Mouse (Mus musculus): ENCODE measurements around the gene Scarb1. TPM values are rescaled to one million over a fixed set of nuclear protein-coding genes. Genes with fewer than 3 reads are reported as not detected.

The Scarb1 gene
- polyA plus RNA-seq, 1 experiment = 16.8 TPM

DNA sequence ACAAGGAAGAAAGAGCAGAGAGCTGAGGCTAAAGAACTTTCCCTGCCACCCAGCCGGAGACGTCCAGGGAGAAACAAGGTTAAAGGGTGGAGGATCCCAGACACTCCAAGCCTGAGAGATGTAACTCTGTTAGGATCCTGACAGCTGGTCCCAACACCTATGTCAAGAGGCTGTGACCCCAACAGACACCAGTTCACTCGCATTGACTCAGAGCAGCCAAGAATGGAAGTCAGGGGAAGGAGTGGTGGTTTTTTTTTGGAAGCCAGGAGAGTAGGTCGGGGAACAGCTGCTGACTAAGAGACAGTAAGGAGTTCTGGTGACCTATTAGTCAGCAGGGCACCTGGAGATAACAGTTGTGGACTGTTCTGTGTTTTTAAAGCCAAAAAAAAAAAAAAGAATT is 31.1 kb upstream of the Scarb1 start:
- TF ChIP-seq POLR2A (IDR thresholded peaks at IDR 0.05; ENCODE audit: borderline replicate concordance, insufficient read depth, low read length) (no peak), CTCF (IDR thresholded peaks at IDR 0.05; ENCODE audit: borderline replicate concordance, insufficient read depth, low read depth, low read length) (no peak)
- WGBS = 81% methylated on average over 4 of the region's 4 CpGs
- DNase-seq = no peak
- Histone ChIP-seq H3K4me1 (ENCODE audit: control insufficient read depth, insufficient read depth, low read length) (no peaks in the 10 kb centered on the region), H3K4me3 (replicated peaks; ENCODE audit: insufficient read depth, low read depth, low read length) (no peak overlapping the region), H3K27me3 (ENCODE audit: control insufficient read depth, insufficient read depth, low read length) (no peaks in the 10 kb centered on the region), H3K27ac (ENCODE audit: insufficient read depth, low read length) (no peak overlapping the region)

DNA sequence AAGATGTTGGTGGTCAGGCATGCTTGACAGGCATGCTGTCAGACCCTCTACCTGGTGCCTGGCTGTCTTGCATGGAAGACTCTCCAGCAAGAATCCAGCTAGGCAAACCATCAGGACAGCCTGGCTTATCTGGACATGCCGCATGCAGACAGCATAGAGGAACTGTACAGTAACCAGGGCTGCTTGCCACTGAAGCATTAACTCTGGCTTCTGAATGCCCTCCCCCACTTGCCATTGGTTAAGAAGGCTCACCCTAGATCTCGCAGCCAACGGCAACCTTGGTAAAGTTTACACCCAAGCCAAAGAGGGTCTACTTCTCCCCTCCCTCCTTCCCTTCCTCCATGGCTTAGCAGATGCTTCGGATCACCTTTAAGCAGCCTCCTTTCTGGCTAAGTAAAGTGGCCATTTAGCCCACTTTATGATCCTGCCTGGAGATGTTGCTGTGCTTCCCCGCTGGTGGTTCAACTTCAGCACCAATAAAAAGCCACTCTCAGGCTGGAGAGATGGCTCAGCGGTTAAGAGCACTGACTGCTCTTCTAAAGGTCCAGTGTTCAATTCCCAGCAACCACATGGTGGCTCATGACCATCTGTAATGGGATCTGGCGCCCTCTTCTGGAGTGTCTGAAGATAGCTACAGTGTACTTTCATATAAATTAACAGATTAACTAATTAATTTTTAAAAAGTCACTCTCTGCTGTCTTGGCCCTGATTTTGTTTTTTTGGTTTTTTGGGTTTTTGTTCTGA is 30.2 kb upstream of the Scarb1 start:
- TF ChIP-seq POLR2A (IDR thresholded peaks at IDR 0.05; ENCODE audit: borderline replicate concordance, insufficient read depth, low read length) = no peak
- no peak for TF ChIP-seq CTCF (IDR thresholded peaks at IDR 0.05; ENCODE audit: borderline replicate concordance, insufficient read depth, low read depth, low read length)
- no peak for DNase-seq
- no peak overlapping the region for H3K4me3 ChIP-seq (replicated peaks; ENCODE audit: insufficient read depth, low read depth, low read length)
- no peaks in the 10 kb centered on the region for H3K4me1 ChIP-seq (ENCODE audit: control insufficient read depth, insufficient read depth, low read length)
- WGBS = 78% methylated on average over 7 of the region's 7 CpGs
- H3K27me3 ChIP-seq (ENCODE audit: control insufficient read depth, insufficient read depth, low read length) = no peaks in the 10 kb centered on the region
- no peak overlapping the region for H3K27ac ChIP-seq (ENCODE audit: insufficient read depth, low read length)

- no peaks in the 10 kb centered on the region for H3K4me1 ChIP-seq (ENCODE audit: control insufficient read depth, insufficient read depth, low read length)
- no peak overlapping the region for H3K4me3 ChIP-seq (replicated peaks; ENCODE audit: insufficient read depth, low read depth, low read length)
- no peak overlapping the region for H3K27ac ChIP-seq (ENCODE audit: insufficient read depth, low read length)
- WGBS = 0% methylated on average over 4 of the region's 4 CpGs
- peak; percentile 66 to 68 for DNase-seq
- no peaks in the 10 kb centered on the region for H3K27me3 ChIP-seq (ENCODE audit: control insufficient read depth, insufficient read depth, low read length)
- no peak for TF ChIP-seq POLR2A (IDR thresholded peaks at IDR 0.05; ENCODE audit: borderline replicate concordance, insufficient read depth, low read length)
- peak; percentile 68 for TF ChIP-seq CTCF (IDR thresholded peaks at IDR 0.05; ENCODE audit: borderline replicate concordance, insufficient read depth, low read depth, low read length)
Observed at GRCm38 (mm10) chr5:125368568-125368967, 27.7 kb upstream of the Scarb1 start.

DNA sequence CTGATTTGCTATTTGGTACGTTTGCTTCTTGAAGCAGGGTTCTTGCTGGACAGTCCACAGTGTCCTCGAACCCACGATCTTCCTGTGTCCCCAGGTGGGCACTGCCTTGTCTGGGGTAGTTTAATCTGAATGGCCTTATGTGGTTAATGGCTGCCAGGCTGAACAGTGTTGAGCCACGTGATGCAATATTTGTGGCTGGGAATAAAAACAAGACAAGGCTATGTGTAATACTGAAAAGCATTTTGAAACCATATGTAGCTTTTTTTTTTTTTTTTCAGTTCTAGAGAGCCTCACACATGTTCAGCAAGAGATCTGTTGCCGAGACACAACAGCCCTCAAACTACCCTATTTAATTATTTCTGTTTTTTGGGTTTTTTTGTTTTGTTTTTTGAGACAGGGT is 27.3 kb upstream of the Scarb1 start:
- no peak for TF ChIP-seq POLR2A (IDR thresholded peaks at IDR 0.05; ENCODE audit: borderline replicate concordance, insufficient read depth, low read length)
- no peak for TF ChIP-seq CTCF (IDR thresholded peaks at IDR 0.05; ENCODE audit: borderline replicate concordance, insufficient read depth, low read depth, low read length)
- DNase-seq = no peak
- WGBS = 66% methylated on average over 5 of the region's 5 CpGs
- Histone ChIP-seq H3K4me1 (ENCODE audit: control insufficient read depth, insufficient read depth, low read length) (no peaks in the 10 kb centered on the region), H3K27ac (ENCODE audit: insufficient read depth, low read length) (no peak overlapping the region), H3K4me3 (replicated peaks; ENCODE audit: insufficient read depth, low read depth, low read length) (no peak overlapping the region), H3K27me3 (ENCODE audit: control insufficient read depth, insufficient read depth, low read length) (no peaks in the 10 kb centered on the region)

DNA sequence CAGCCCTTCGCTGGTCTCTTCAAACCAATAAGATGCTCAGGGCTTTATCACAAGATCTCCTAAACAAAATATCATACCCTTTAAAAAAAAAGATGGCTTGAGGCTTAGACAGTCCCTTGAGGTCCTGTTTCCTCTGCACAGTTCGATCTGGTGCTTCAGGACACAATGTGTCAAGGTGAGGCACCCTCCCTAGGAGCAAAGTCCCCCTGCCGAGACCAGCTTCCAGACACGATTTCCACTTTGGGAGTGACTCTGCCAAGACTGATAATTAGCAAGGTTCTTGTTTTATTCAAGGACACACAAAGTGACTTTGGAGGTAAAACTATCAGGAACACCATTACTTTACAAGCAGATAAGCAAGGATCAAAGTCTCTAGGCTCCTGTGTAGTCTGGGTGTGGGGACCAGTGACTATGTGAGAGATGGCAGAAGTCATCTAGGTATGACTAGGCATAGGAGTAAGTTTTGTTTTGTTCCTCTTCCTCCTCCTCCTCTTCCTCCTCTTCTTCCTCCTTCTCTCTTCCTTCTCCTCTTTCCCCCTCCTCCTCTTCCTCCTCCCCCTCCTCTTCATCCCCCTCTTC is 24.0 kb upstream of the Scarb1 start:
- no peak overlapping the region for H3K4me3 ChIP-seq (replicated peaks; ENCODE audit: insufficient read depth, low read depth, low read length)
- peaks cover 5% of the 10 kb centered on the region; the same call in 1 of the 2 replicates for H3K4me1 ChIP-seq (ENCODE audit: control insufficient read depth, insufficient read depth, low read length)
- TF ChIP-seq CTCF (IDR thresholded peaks at IDR 0.05; ENCODE audit: borderline replicate concordance, insufficient read depth, low read depth, low read length) = no peak
- TF ChIP-seq POLR2A (IDR thresholded peaks at IDR 0.05; ENCODE audit: borderline replicate concordance, insufficient read depth, low read length) = no peak
- DNase-seq = no peak
- WGBS = 62% methylated on average over 4 of the region's 4 CpGs
- H3K27ac ChIP-seq (ENCODE audit: insufficient read depth, low read length) = no peak overlapping the region
- no peaks in the 10 kb centered on the region for H3K27me3 ChIP-seq (ENCODE audit: control insufficient read depth, insufficient read depth, low read length)

- H3K4me1 ChIP-seq (ENCODE audit: control insufficient read depth, insufficient read depth, low read length) = peaks cover 5% of the 10 kb centered on the region; the same call in 1 of the 2 replicates
- 62% methylated on average over 7 of the region's 7 CpGs for whole genome bisulfite sequencing
Observed at GRCm38 (mm10) chr5:125363894-125364293, 23.0 kb upstream of the Scarb1 start.

DNA sequence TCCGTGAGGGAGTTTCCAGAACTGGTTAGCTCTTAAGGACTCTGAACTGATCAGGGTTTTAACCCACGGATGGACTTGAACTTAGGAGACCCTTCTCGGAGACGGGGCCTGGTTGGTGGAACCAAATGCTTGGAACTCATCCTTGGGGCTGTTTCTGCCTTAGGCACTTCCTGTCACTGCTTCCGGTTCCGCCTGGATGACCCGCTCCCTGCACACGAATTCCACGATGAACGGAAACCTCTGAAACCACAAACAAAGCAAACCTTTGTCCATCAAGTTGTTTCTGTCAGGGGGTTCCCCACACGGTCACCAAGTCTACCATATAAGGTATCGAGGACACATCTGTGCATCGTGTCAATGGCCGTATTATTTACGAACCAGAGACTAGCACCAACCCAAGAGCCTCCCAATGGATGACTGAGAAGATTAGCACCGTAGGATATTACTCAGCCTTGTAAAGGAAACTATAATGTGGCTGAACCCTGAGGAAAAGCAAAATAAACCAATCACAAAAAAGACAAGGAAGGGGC is 20.2 kb upstream of the Scarb1 start:
- no peak for TF ChIP-seq CTCF (IDR thresholded peaks at IDR 0.05; ENCODE audit: borderline replicate concordance, insufficient read depth, low read depth, low read length)
- no peak for TF ChIP-seq POLR2A (IDR thresholded peaks at IDR 0.05; ENCODE audit: borderline replicate concordance, insufficient read depth, low read length)
- no peak for DNase-seq
- no peaks in the 10 kb centered on the region for H3K27me3 ChIP-seq (ENCODE audit: control insufficient read depth, insufficient read depth, low read length)
- WGBS = 64% methylated on average over 16 of the region's 16 CpGs
- H3K4me1 ChIP-seq (ENCODE audit: control insufficient read depth, insufficient read depth, low read length) = peaks cover 5% of the 10 kb centered on the region; the same call in 1 of the 2 replicates
- no peak overlapping the region for H3K4me3 ChIP-seq (replicated peaks; ENCODE audit: insufficient read depth, low read depth, low read length)
- H3K27ac ChIP-seq (ENCODE audit: insufficient read depth, low read length) = no peak overlapping the region

More at GRCm38 (mm10) chr5:125363894-125364293, 23.0 kb upstream of the Scarb1 start:
- H3K27me3 ChIP-seq (ENCODE audit: control insufficient read depth, insufficient read depth, low read length) = no peaks in the 10 kb centered on the region
- TF ChIP-seq POLR2A (IDR thresholded peaks at IDR 0.05; ENCODE audit: borderline replicate concordance, insufficient read depth, low read length) (no peak), CTCF (IDR thresholded peaks at IDR 0.05; ENCODE audit: borderline replicate concordance, insufficient read depth, low read depth, low read length) (no peak)
- H3K27ac ChIP-seq (ENCODE audit: insufficient read depth, low read length) = no peak overlapping the region
- no peak overlapping the region for H3K4me3 ChIP-seq (replicated peaks; ENCODE audit: insufficient read depth, low read depth, low read length)
- DNase-seq = no peak

All from cerebellum, adult 2 months (tissue).